Mouse (Mus musculus) right cerebral cortex, postnatal 10 days (tissue): ENCODE results near the gene Psma2.

ENCODE experiments used
- DNase-seq, 2 experiments: peaks; one replicate each; pipeline ENCODE4 v3.0.0; 2021; ENCODE audit warnings: low spot score in 2 of 2

The Psma2 gene

GRCm38 (mm10) chr13:14612926-14613529, at the start of gene Psma2, which contains the start of gene Mrpl32:
Gene Psma2, plus strand, starts transcription at chr13:14613240.
Gene Mrpl32, minus strand, starts transcription at chr13:14613165.
- DNase-seq, result peak; percentile 98 to 99

DNA sequence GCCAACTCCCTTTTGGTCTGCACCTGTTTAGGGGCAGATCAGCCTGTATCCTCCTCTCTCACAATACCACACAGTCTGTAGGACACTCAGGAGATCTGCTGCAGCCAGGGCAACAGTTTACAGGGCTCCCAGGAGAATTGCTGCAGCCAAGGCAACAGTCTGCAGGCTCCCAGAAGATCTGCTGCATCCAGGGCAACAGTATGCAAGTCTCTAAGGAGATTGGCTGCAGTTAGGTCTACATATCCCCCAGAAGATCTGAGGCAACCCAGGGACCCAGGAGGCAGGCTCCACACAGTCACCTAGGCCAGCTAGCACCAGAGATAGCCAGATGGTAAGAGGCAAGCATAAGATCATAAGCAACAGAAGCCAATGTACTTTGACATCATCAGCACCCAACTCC, 38.9 kb upstream of the Psma2 start:
- no peak for DNase-seq

GRCm38 (mm10) chr13:14580392-14580791, 32.6 kb upstream of the Psma2 start:
- DNase-seq, result no peak

- DNase-seq, result no peak
Observed at GRCm38 (mm10) chr13:14602744-14603143, 10.3 kb upstream of the Psma2 start.

DNA sequence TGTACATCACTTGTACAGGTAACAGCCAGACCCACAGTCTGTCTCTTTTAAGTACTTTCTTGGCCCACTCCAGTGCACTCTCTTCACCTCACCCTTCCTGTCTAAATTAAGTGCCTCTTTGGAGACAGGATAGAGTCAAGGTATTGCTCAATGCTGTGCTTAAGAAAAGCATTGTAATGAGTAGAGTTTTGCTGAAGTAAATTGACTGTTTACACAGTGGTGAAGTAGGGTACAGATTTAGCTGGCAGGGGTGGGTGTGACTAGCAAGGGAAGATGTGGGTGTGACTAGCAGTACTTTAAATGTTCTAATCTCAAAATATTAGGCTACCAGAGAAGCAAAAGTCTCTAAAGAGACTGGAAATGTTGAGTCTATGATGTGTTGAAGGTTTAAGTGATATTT, 5.4 kb upstream of the Psma2 start:
- no peak for DNase-seq

DNA sequence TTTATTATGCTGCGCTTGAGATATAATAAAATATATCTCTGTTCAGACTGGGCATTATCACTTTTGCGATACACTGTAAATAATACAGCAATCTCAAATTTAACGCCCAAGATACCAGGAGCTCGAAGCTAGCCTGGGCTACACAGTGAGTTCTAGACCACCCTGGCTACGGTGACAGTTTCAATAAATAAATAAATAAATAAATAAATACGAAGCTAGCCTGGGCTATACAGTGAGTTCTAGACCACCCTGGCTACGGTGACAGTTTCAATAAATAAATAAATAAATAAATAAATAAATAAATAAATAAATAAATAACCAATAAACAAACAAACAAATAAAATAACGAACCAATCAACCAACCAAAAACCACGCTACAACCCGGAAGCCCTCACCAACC, 577 bp upstream of the Psma2 start:
- DNase-seq, result no peak

GRCm38 (mm10) chr13:14613553-14613952, 513 bp downstream of the Psma2 start:
- no peak for DNase-seq

- peak; percentile 71 to 73 for DNase-seq
Observed at GRCm38 (mm10) chr13:14618724-14619123, 5.7 kb downstream of the Psma2 start.

- peak; percentile 97 to 98 for DNase-seq
Observed at GRCm38 (mm10) chr13:14629726-14630641, 16.9 kb downstream of the Psma2 start, which contains the start of gene AW209491. Gene AW209491, plus strand, starts transcription at chr13:14630154.

- no peak for DNase-seq
Observed at GRCm38 (mm10) chr13:14639998-14640397, 27.0 kb downstream of the Psma2 start.

DNA sequence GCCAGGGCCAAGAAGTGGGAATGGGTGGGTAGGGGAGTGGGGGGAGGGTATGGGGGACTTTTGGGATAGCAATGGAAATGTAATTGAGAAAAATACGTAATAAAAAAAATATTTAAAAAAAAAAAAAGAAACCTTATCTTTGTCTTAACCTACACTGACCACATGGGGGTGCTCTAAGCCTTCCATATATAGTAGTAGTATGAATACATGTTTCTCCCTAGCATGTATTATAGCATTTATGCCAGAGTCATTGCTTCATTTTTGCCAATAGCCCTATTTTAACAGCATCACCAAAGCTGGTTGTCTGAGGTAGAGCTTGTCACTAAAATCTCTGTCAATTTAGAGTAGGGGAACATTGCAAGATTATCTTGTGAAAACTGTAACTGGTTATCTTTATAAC, 36.3 kb downstream of the Psma2 start:
- DNase-seq, result no peak

- DNase-seq, result no peak
Observed at GRCm38 (mm10) chr13:14667107-14667506, 54.1 kb downstream of the Psma2 start.

DNA sequence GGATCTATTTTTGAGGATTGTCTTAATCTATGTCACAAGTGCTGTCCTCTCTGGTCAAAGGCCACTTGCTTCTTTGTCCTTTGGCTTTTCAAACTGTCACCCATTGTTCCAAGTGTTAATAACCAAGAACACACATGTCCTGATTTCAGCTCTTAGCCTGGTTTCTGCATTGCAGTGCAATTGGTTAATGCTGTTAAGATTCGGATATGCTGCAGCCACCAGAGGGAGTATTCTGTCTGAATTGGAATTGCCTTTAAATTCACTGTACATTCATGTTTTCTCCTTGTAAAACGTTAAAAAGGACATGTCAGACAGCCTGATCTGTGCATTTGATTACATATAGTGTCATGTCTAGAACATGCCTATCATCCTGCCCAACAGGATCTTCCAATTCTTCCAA, 57.3 kb downstream of the Psma2 start:
- DNase-seq, result peak; percentile 53 to 61

- no peak for DNase-seq
Observed at GRCm38 (mm10) chr13:14688955-14689354, 75.9 kb downstream of the Psma2 start.

GRCm38 (mm10) chr13:14716801-14717200, 103.8 kb downstream of the Psma2 start:
- DNase-seq, result peak; percentile 27 to 32

DNA sequence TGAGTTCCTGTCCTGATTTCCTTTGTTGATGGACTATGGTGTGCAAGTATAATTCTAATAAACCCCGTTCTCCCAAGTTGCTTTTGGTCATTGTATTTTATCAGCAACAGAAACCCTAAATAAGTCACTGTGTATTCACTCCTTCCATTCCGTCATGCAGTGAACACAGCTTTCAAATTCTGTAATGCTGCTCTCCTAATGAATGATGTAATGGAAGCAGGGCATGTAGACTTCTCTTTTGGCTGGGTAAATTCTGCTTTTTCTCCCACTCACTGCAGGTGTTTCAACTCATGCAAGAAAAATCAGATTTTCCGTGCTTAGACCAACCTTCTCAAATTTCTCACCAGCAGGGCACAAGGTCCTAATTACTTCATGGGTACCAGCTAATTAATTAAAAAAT, 104.7 kb downstream of the Psma2 start:
- no peak for DNase-seq
